Mouse (Mus musculus): ENCODE results near the gene Flrt3. TPM values are rescaled to one million over a fixed set of nuclear protein-coding genes. Genes with fewer than 3 reads are reported as not detected.

Flrt3 gene
- polyA plus RNA-seq, 1 experiment from 2014 or later: 18.2 TPM

DNA sequence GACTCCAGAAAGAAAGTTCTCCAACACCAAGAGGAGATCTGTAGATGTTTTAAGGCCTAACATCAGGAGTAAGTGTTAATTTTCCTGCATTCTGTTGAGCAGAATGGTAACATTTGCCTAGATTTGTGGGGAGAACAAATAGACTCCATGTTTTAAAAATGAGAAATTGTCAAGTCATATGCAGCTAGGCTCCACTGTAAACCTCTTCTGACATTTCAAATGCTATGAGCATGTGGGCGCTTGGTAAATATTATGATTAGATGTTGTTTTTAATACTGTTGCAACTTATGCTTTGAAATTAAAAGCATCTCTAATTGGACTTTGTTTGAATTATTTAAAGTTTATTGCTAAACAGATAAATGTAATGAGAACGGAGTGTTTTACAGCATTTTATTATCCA is 55.8 kb downstream of the Flrt3 start:
- no peak for ATAC-seq (ENCODE audit: insufficient read depth, low FRiP score, low read depth)
- 86% methylated on average over 2 of the region's 2 CpGs for WGBS
- Histone ChIP-seq H3K9ac (no peak overlapping the region), H3K4me2 (no peak overlapping the region), H3K4me3 (replicated peaks) (no peak overlapping the region), H3K27me3 (replicated peaks) (no peaks in the 10 kb centered on the region), H3K27ac (no peak overlapping the region), H3K9me3 (no peaks in the 10 kb centered on the region), H3K4me1 (no peaks in the 10 kb centered on the region), H3K36me3 (no peaks in the 10 kb centered on the region)

Data from stomach, embryonic 15.5 days (tissue).